Comparison of ENCODE assay signal across 12 mouse cellular contexts in the genomic region with DNA sequence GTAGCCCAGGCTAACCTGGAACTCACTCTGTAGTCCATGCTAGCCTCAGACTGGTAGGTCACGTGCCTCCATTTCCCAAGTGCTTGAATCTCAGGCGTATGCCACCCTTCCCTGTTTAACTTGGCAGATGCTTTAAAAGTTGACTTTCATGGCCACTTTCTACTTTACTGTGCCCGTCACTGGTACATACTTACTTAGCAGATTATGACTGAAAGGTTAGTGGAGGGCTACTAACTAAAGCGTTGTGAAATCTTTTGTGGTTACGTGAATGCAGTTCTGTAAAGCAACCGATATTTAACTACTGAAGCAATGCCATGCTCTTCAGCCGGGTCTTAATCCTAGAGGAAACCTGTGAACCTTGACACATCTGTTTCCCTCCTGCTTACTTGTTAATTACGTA. TPM values are rescaled to one million over a fixed set of nuclear protein-coding genes. Genes with fewer than 3 reads are reported as not detected.
A peak's percentile ranks its signal among the peaks of the same experiment; 100 is the strongest.
DNase-seq lines count a peak whose midpoint lies in the region.
"Had no signal": no experiment of that assay in that cellular context is flagged by ENCODE, and none has a peak within 500 bp of the region (broad histone marks: within the 10 kb centered on the region; RNA-seq: fewer than 3 reads in every experiment).

No protein-coding gene starts in this region.

- intact Hi-C loops in heart, postnatal 25 days (cut with DNase I) = no loop called here

- peak; percentile 23 for DNase-seq in heart, adult 11 months
- DNase-seq in heart, postnatal 25 days (ENCODE audit: low spot score) = no peak
- peak; percentile 45 for DNase-seq in lung, postnatal 25 days (ENCODE audit: low spot score)
- DNase-seq in lung, postnatal 14 days = no peak
- peak; percentile 77 for DNase-seq in fat pad, adult 2 months (ENCODE audit: extremely low read depth, low read depth, low spot score)
- DNase-seq in right cerebral cortex, adult 2 months (ENCODE audit: low spot score in 2 of 2) = no peak
- DNase-seq in cerebellum, postnatal 25 days = no peak
- DNase-seq: adrenal gland, postnatal 25 days; cerebellum, adult 18-20 months; cerebellum, postnatal 10 days; gastrocnemius, adult 2 months; gastrocnemius, postnatal 25 days had no signal

RNA-seq across cellular contexts. Expression of a gene that starts 30.5 kb away (rescaled TPM):
- total RNA-seq in heart, postnatal 25 days (2021) = 1 to 10 TPM; 4.6 to 7.8 TPM

Comparison
In these comparisons a context has a peak if more than half of its experiments do, and no peak if none do; other contexts are left out.
1. DNase-seq: peak in heart, adult 11 months (single experiment), lung, postnatal 25 days (single experiment) and fat pad, adult 2 months (single experiment); none in heart, postnatal 25 days (single experiment), lung, postnatal 14 days (single experiment), right cerebral cortex, adult 2 months (0 of 2) and cerebellum, postnatal 25 days (0 of 2).